Mouse (Mus musculus): ENCODE results near the gene Col3a1. TPM values are rescaled to one million over a fixed set of nuclear protein-coding genes. Genes with fewer than 3 reads are reported as not detected.

The Col3a1 gene
- under 1 TPM; 0.35 to 0.41 TPM for total RNA-seq (2023)

GRCm38 (mm10) chr1:45311388-45311787, at the start of gene Col3a1:
Gene Col3a1 (plus strand): TSS chr1:45311538.

Other genes with a start within 250 kb of the Col3a1 start
- not detected for gene Col5a2, start 191.7 kb downstream of the Col3a1 start, total RNA-seq (2023)